Mouse (Mus musculus): Measurements from ENCODE around the gene Sec61a1.

Gene Sec61a1

DNA sequence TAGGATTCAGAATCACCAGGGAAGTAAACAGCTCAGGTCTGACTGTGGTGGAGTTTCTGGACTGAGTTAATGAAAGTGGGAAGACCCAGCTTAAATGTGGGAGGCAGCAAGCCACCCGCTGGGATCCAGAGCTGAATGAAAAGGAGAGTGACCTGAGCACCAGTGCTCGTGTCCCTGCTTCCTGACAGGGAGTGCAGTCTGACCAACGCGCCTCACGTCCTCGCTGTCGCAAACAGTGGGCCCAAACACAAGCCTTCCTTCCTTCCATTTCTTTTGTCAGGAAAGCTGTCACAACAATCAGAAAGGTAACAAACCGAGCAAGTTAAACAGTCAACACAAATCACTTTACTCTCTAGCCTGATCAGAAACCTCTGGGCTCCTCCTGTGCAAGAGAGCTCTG, 2.7 kb downstream of the Sec61a1 start:
- DNase-seq: no peak

GRCm38 (mm10) chr6:88514546-88514945, 4.2 kb downstream of the Sec61a1 start:
- no peak for DNase-seq

- no peak for DNase-seq
These were observed 4.7 kb downstream of the Sec61a1 start for GRCm38 (mm10) chr6:88513984-88514383.

GRCm38 (mm10) chr6:88503044-88503443, 15.7 kb downstream of the Sec61a1 start:
- DNase-seq: no peak

DNA sequence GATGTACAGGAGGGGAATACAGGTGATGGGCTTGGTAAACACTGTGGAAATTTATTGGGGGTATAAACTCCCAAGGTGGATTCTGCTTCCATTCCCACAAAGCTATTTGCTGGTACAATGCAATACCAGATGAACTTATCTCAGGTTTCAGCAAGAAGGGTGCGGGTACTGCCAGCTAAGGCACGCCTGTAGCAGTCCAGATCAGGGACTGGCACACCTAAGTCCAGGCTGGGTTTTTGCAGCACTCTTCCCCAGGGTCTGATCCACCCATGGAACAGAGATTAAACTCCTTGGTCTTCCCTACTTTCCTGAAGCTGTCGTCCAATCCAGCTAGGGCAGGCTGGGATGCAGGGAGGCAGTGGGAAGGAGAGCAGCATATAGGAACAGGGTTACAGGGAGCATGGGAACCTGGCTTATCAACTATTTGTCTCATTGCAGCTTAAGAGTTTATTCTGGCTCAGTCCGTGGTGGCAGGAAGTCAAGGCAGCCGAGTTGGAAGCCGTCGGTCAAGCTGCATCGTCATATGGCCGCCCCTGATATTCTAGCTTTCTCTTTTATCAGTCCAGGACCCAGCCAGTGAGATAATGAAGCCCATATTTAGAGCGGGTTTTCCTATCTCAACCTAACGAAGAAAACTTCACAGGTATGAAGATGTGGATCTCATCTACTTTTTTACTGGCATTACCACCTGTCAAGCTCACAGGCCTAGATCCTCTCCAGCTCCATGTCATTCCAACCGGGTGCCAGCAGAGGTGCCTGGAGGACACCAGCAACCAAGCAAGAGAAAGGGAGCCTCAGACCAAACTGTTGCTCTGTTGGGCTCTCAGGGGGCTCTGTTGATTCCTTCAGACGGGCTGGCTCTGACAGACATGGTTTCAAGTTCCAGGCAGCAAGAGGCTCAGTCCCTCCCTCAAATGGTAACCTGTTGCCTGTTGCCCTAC, 16.4 kb downstream of the Sec61a1 start:
- no peak for DNase-seq

- DNase-seq: no peak
These were observed 18.3 kb downstream of the Sec61a1 start for GRCm38 (mm10) chr6:88500405-88500767.

- peak; percentile 85 to 91 for DNase-seq
These were observed 19.0 kb downstream of the Sec61a1 start for GRCm38 (mm10) chr6:88499481-88500404.

DNA sequence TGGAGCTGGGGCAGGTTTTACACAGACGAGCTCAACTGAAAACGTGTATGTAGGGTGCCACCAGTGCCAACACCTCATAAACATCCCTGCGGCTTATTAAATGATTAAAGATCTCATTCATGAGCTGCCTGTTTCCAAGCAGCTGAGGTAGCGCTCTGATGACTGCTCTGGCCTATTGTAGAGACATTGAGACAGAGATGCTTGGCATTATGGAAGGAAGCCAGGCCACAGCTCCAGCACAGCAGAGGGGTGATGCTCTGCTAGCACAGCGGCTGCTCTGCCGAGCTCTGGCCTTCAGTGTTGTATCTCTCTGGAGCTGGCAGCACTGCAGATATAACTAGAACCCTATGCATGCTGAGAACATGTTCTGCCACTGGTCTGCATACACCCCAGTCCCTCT, 25.0 kb downstream of the Sec61a1 start:
- DNase-seq: no peak

- DNase-seq: peak; percentile 95 to 96
These were observed 27.9 kb downstream of the Sec61a1 start for GRCm38 (mm10) chr6:88490629-88491354.

- peak in 1 of 2 experiments; percentile 40 for DNase-seq
These were observed 28.9 kb downstream of the Sec61a1 start for GRCm38 (mm10) chr6:88489834-88490233.

DNA sequence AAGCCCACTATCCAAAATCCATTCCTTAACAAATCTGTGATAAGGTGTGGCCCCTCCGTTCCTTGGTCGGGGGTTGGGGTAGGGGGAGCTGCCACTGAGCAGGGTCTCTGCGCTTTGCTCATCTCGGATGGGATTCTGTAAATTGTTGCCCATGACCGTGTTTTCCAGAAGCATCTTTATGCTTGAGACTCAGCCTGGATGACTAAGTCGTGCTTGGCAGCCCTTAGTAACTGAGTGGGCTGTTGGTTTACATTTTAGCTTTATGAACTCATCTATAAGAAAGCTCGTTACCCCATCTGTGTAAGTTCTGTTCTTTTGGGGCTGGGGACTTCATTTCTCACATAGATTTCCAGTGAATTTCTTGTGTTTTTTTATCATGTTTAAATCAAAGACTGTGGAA, 29.7 kb downstream of the Sec61a1 start:
- DNase-seq: no peak

DNA sequence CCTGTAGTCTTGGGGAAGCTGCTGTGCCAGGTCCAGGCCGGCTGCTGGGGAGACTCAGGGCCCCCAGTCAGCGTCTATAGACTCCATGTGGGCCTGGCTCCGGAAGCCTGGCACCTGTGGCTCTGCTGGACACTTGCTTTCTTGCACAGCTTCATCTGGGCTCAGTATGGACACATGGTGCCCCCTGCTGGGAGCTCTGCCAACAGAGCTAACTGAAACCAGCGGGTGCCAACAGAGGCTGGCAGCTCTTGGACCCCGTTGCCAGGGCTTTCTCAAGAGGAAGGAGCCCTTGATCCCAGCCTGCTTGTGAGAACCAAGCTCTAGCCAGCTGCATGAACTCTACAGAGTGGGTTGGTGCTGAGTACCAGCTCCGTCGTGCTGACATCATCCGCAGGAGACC, 31.8 kb downstream of the Sec61a1 start:
- DNase-seq: peak; percentile 52 to 70

DNA sequence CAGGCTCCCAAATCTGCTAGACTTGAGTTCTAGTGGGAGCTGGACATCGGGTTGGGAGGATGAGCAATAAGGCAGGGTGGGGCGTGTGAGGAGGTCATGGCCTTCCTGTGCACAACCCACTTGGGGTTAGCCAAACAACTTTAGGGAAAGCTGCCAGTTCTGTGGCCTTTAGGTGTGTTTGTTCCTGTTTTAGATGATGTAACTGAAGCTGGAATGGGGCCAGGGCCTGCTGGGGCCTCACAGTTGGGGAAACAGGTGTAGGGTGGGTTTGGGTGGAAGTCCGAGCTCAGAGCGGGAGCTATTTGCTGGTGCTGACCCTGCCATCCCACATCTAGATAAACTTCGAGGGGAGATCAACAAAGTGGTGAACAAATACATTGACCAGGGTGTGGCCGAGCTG, 33.3 kb downstream of the Sec61a1 start:
- DNase-seq: no peak

- peak in 1 of 2 experiments; percentile 60 for DNase-seq
These were observed 34.8 kb downstream of the Sec61a1 start for GRCm38 (mm10) chr6:88483913-88484312.

GRCm38 (mm10) chr6:88483111-88483510, 35.6 kb downstream of the Sec61a1 start:
- peak; percentile 81 to 86 for DNase-seq

DNA sequence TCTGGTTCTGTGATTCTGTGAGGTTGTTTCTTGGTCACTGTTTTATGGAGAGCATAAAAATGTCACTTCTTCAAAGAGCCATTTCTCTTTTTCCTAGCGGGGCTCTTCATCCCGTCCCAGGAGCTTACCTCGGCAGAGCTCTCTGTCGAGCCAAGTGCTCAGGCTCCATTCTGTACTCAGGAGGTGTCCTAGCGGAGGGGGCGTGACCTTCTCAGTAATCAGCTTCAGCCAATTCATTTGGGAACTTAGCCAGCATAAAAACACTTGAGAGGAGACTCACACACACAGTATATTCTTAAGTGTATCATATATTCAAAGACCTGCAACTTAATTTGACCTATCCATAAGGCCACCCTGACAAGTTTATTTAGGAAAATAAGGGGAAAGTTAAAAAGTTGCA, 38.3 kb downstream of the Sec61a1 start:
- no peak for DNase-seq

GRCm38 (mm10) chr6:88469878-88470277, 48.8 kb downstream of the Sec61a1 start:
- DNase-seq: no peak

DNA sequence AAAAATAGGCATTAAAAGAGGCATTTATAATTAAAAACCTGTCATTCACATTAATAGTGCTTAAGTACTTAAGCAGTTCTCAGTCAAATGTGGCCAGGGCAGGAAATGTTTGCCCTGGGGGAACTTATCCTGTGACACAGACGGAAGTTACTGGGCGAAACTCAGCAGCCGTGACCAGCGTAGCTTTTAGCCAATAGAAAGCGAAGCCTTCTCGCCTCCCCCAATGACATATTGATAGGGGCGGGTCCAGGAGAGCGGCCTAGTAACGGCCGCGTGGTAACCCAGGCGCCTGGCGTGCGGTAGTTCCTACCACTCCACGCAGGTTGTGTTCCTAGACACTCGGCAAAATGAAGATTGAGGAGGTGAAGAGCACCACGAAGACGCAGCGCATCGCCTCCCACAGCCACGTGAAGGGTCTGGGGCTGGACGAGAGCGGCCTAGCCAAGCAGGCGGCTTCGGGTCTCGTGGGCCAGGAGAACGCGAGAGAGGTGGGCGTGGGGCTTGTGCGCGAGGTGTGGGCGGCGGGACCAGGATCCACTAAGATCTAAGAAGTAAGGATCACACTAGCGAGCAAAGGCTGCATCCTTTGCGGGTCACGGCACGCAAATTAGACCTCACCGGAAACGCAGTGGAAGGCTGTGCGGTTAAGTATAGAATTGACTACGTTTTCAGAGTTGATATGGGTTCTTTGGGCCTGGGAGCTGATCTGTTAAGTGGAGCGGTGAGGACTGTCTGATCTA, 53.4 kb downstream of the Sec61a1 start, which contains the start of gene Ruvbl1:
Gene Ruvbl1 (plus strand): TSS at position 229 of the 740 bp plus-strand sequence.
- DNase-seq: peak; percentile 88 to 92

DNA sequence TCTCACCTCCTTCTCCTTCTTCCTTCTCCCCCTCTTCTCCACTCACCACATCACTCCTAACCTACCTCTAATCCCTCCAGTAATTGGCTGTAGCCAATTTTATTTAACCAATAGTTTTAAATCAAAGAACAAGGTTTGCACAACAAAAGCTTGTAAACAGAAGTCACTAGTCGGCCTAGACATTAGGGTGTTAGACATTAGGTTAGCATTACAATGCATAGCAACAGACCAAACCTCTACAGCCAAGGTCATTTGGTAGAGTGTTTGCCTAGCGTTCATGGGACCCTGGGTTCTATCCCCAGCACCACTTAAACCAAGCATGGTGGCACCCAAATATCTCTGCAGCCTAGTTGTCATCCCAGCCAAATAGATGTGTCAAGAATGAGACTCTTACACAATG, 64.2 kb downstream of the Sec61a1 start:
- DNase-seq: no peak

Data from cerebellum, postnatal 25 days (tissue).